Mouse (Mus musculus) small intestine, adult 2 months (tissue): Measurements from ENCODE around the gene Macrod1.

ENCODE experiments used
- CTCF ChIP-seq: fragments of 200-500 bp; IDR thresholded peaks from 2 replicates; pipeline ENCODE4 v1.5.1; 2012; ENCODE audit warnings: low read depth, mild to moderate bottlenecking, control low read depth, inconsistent platforms, low read length, moderate library complexity, mixed read lengths; ENCODE audit not compliant: insufficient replicate concordance, insufficient read length; ENCODE audit errors: extremely low read depth
- POLR2A ChIP-seq: fragments of 200-500 bp; IDR thresholded peaks from 2 replicates; pipeline ENCODE4 v1.6.1; 2012; ENCODE audit warnings: low read depth, mild to moderate bottlenecking, control low read depth, inconsistent platforms, low read length, moderate library complexity

DNA sequence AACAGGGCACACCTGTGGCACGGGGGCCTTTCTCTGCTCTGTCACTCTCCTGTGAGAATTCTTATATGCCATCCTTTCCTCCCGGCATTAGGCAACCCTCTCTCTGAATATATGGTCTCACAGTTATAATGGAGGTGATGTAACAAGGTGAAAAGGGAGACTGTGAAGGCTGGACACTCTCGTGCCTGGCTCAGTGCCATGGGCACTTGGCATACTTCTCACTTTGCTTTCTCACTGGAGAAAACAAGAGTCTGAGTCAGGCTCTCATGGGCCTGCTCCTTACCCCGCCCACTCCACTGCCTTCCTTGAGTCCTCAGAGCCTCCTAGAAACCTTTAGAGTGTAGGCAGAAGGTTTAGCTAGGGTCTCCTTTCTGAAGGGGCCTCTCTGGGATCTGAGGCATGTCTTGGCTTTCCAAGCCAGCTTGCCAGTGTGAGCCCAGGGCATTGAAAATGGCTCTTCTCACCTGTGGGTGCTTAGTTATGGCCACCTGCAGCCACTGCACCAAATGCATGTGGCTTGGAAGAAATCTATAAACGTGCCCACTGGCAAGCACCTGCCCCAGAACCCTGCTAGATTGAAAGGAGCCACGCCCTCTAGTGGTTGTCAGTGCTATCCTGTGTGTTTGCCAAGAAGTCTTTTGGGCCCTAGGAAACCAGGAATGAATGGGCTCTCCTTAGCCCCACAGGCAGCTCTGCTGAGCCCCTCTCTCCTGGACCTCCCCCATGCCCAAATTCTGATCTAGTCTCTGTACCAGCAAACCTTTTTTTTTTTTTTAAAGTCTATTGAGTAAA, 51.7 kb downstream of the Macrod1 start:
- TF ChIP-seq CTCF (peak; percentile 43; the same call in 1 of the 2 replicates), POLR2A (no peak)
